Mouse (Mus musculus) v-Abl transformed pro-B cells (cell line): ENCODE data around the gene Irs4.

Experiments
- in situ Hi-C, 2 experiments: fragments of 400-800 bp; cut with MboI; formaldehyde crosslinking; loops; one replicate each; pipeline ENCODE4 v1.15.1; 2025; ENCODE audit not compliant: unreplicated experiment in 2 of 2

Gene Irs4

DNA sequence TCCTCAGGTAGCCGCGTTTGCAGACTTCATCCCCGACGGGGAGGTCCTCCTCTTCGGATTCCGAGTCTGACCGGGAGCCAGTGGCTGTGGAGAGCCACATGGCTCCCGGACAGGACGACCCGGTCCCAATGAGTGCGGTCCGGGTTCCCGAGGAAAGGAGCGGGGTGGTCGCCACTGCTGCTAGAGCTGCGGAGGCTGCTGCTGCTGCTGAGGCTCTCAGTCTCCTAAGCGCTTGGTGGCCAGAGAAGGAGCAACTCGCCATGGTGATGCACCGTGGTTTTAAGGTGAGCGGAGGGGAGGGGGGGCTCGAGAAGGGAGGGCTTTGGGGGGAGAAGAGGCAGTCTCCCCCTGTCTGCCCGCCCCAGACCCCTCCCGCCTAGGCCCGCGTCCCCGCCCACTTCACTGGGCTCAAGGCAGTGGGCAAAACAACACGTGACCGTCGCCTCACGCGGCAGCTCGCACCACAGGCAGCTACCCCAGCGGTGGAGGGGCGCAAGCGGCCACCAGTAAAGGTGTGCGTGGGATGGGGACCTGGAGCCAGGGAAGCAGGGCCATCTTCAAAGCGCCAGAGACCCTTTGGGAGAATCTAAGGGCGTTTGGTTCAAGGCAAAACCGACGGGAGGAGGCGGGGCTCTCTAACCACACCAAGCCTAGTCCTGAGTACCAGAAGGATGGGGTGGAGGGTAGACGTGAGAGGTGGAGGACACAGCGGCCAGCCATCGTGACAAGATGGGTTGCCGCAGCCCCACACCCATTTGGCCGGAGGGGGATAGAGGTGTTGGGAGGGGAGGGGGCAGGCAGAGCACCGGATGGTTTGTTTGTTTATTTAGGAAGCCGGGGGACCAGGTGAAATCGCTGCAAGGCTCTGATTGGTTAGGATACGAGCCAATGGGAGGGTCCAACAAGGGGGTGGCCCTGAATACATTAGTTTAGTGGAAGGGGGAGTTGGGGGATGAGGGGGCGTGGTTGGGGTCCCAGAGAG, at the start of gene Irs4:
Gene Irs4, minus strand, starts transcription at position 327 of the 982 bp plus-strand sequence.
- in situ Hi-C loops = no loop called here

GRCm38 (mm10) chrX:141750360-141750759, 25.3 kb upstream of the Irs4 start:
- in situ Hi-C loops = no loop called here

DNA sequence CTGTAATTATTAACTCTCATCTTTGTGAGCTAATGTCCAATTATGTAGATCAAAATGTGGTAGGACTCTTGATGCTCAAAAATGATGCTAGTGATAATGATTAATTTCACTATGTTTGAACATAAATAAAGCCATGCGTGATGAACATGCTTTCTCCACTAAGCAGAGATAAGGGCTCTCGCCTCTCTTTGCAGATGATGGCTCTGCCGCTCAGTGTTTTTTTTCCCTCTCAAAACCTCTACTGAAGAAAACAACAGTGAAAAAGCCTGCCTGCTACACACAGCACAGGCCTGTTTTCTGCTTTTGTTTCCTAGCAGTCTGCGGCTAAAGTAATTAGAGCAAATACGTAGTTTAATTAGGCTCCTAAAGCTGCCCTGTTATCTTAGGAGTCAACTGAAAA, 4.5 kb upstream of the Irs4 start:
- in situ Hi-C loops = no loop called here

- in situ Hi-C loops = no loop called here
These were observed 622 bp downstream of the Irs4 start for GRCm38 (mm10) chrX:141724391-141724891.

DNA sequence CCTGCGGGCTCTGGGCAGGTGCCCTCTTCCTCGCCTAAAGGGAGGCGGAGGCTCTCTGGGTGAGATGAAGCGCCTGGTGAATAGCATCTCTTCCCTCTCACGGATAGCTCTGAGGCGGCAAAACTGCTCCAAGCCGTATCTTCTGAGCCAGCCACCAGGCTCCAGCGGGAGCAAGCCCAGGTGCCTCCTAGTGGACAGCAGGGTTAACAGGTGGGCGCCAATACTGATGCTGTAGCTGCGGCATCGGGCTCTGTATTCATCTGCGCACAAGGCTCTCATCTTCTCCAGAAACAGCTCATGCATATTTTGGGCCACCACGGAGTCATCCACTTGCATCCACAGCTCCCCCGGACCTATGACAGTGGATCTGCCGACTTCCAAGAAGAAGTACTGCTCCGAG, 1.1 kb downstream of the Irs4 start:
- in situ Hi-C loops = no loop called here

DNA sequence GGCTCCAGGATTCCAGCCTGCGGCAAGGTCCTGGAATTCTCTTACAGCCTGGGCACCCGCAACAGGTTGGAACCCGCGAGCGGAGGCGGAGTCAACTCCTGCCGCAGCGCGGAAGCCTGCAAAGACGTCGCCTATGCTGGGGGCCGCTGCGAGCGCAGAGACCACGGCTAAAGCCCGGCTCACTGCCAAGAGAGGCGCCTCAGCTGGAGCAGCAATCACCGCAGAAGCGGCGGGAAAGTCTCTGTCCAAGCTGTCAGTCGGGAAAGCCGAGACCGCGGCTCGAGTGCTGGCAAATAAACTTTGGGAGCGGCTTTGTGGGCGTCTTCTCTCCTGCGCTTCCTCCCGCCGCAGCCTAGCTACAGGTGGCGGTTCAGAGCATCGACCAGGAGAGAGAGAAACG, 3.3 kb downstream of the Irs4 start:
- in situ Hi-C loops = no loop called here
